Mouse (Mus musculus): ENCODE measurements around the gene Dna2.
A peak's percentile ranks its signal among the peaks of the same experiment; 100 is the strongest.

The Dna2 gene

GRCm38 (mm10) chr10:62984072-62984471 is 37.2 kb downstream of the Dna2 start:
- DNase-seq, result no peak

GRCm38 (mm10) chr10:62984495-62984894 is 37.7 kb downstream of the Dna2 start:
- peak; percentile 40 for DNase-seq

GRCm38 (mm10) chr10:62987341-62987740 is 40.5 kb downstream of the Dna2 start:
- DNase-seq, result no peak

GRCm38 (mm10) chr10:62990636-62991035 is 43.8 kb downstream of the Dna2 start:
- no peak for DNase-seq

- DNase-seq, result no peak
Observed at GRCm38 (mm10) chr10:62993991-62994390, 47.2 kb downstream of the Dna2 start.

- no peak for DNase-seq
Observed at GRCm38 (mm10) chr10:63000584-63000983, 53.8 kb downstream of the Dna2 start.

GRCm38 (mm10) chr10:63003252-63003651 is 56.4 kb downstream of the Dna2 start:
- no peak for DNase-seq

GRCm38 (mm10) chr10:63004556-63004955 is 57.7 kb downstream of the Dna2 start:
- DNase-seq, result no peak

- no peak for DNase-seq
Observed at GRCm38 (mm10) chr10:63008193-63008592, 61.4 kb downstream of the Dna2 start.

GRCm38 (mm10) chr10:63010268-63010667 is 63.4 kb downstream of the Dna2 start:
- no peak for DNase-seq

GRCm38 (mm10) chr10:63011556-63011955 is 64.7 kb downstream of the Dna2 start:
- DNase-seq, result peak; percentile 30

- DNase-seq, result no peak
Observed at GRCm38 (mm10) chr10:63013476-63013875, 66.7 kb downstream of the Dna2 start.

GRCm38 (mm10) chr10:63014168-63014567 is 67.3 kb downstream of the Dna2 start:
- DNase-seq, result no peak

GRCm38 (mm10) chr10:63019304-63019703 is 72.5 kb downstream of the Dna2 start:
- DNase-seq, result no peak

- no peak for DNase-seq
Observed at GRCm38 (mm10) chr10:63021702-63022101, 74.9 kb downstream of the Dna2 start.

GRCm38 (mm10) chr10:63022541-63023120 is 75.8 kb downstream of the Dna2 start:
- DNase-seq, result no peak

- DNase-seq, result peak; percentile 76
Observed at GRCm38 (mm10) chr10:63023121-63023748, 76.4 kb downstream of the Dna2 start.

All from cerebellum, adult 11-12 months (tissue).